Mouse (Mus musculus) liver (tissue): ENCODE measurements around the gene Nmnat2.

Source experiments
- DNase-seq: peaks from one replicate; pipeline ENCODE4 v3.0.0-alpha.2; 2020; ENCODE audit warnings: mixed read lengths

Nmnat2 gene

DNA sequence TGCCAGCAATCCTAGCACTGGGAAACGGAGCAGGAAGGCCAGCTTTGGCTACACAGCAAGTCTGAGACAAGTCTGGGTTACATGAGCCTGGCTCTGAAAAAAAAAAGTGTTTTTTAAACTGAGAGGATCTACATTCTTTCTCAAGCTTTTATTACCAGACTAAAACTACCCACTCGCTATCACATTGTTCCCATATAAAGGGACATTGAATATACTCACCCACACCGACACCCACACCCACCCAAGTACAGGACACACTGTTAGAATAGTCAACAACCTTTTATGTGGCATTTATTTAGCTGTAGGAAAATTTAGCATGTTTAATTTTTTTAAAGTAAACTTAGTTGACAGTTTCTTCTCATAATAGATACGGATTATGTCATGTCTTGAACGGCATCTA, 35.3 kb downstream of the Nmnat2 start:
- DNase-seq, result no peak

DNA sequence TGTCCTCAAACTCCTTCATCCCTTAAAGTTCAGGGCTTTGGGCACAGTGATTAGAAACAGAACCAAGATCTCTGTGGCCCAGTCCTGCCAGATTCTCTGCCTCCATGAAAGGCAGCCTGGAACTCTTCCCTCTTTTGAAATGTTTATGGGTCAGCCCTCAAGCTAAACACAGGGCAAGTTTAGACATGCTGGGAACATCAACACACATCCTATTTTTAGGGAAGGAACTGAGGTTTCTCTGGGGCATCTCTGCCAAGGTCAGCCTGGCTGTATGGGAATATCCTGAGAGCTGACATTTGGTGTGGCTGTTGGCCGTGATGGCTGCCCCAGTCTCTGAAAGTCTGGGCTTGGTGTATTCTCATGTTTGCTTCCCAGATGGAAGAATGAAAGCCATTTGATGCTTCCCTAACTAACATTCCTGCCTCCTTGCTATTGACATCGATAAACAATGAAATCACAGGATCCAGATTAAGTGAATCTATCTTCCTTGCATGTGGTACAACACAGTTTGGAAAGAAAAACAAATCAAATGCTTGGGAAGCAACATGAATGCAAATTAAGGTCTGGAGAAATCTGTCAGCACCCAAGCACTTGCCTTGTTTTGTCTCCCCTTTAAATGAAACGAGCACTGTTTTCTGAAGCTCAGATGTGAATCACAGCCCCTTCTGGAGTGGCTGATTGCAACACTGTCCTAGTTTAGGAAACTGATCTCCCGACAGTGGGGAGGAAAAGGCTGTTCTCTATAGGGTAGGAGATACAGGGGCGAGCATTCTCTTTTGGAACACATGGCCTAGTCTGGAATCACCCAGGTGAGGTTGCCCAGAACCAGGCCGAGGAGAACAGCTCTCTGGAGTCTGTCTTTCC, 37.7 kb downstream of the Nmnat2 start:
- no peak for DNase-seq

DNA sequence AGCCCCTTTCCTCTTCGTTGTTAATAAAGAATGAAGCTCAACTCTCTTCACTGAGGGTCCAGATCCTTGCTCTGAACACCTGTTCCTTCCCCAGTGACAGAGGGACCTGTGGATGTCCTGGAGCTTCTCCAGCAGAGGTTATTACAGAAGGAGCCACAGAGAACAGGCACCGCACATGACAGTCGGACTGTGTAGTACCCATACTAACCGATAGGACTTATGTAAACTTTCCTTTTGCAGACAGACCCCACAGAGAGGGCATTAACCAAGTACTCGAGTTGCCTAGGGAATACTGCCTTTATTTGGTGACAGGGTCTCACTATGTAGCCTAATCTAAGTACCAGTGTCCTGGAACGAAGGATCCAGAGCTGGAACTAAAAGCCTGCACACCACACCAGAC, 39.0 kb downstream of the Nmnat2 start:
- no peak for DNase-seq

DNA sequence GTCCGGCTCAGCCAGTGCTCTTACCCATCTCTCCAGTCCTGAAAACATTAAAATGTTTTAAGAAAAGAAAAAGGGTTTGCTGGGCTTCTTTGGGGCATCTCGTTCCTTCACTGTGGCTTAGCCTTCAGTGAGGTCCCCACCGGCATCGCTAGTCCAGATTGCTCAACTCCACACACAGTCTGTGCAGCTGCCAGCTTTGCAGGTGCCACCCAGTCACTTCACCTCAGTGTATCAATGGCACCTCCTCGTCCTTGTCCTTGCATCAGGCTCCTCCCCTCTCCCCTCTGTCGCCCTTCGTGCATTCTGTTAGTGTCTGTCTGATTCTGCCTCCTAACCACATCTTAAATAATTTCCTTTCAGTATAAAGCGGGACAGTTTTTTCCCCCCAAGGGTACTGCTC, 45.2 kb downstream of the Nmnat2 start:
- DNase-seq, result no peak

DNA sequence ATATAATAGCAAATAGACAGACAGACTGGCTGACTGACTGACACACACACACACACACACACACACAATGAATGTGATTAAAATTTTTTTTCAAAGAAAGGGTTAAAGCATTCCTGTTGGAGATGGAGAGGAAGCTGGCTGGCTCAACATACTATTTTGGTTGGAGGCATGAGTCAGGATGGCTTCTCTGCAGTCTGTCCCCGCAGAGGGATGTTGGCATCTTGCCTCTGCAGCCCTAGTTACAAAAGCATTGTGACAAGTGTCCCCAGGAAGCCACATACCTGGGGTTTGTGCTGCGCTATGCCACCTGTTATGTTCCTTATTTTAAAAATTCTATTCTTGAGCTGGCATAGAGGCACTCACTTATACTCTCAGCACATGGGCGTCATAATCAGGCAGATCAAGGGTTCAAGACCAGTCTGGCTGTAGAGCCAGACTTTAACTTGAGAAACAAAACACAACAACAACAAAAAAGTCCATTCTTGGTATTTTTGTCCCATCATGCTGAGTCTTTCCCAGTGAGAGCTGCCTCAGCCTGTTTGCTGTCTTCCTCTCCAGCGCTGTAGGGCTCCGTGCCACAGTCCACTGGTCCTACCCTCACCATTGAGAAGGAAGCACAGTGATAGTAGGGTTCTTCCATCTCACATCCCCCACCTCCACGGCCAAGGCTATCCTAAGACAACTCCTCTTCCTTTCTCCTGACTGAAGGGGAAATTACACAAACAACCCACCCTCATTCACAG, 45.9 kb downstream of the Nmnat2 start:
- no peak for DNase-seq

DNA sequence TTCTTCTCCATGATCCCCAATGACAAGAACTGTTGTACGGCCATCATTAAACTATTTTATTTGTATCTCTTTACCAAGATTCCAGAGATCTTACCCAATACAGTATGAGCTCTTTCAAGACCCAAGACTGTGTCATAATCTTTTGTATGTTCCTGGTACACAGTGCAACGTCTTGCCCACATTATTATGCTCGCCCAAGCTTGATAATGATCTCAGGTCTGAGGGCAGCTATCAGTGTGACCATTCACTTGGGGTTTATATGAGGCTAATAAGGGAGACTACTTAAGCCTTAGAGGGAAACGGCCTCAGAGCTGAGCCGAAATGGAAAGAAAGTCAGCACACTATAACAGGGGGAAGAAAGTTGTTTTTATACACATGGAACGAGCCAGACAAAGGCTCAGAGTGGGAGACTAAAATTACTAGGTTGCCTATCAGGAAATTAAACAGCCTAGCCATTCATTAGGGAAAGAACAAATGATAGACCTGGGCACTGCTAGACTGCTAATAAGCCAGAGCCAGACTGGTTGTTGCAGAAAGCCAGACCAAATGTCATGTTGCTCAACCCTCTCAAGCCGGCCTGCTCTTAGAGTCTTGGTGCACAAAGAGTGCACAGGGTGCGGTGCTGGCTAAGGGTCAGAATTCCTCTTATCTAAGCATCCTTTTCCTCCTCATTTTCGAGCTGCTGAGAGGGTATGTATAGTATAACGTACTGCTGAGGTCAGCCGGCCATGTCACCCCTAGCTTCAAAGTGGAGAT, 47.7 kb downstream of the Nmnat2 start:
- no peak for DNase-seq

DNA sequence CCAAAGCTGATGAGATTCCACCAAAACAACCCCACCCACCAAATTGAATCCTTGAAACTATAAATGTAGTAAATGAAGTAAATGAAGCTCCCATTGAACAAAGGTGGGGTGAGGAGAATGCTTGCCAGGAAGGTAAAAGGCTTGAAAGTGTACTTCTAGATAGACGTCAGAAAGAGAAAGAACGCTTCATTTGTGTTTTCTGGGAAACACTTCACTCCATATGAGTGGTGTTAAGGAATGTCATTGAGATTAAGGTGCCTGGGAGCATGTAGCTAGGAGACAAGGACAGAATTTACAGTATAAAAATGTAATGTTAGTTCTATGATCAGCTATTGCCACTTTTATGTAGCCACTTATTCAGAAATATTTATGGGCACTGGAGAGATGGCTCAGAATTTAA, 49.7 kb downstream of the Nmnat2 start:
- no peak for DNase-seq

DNA sequence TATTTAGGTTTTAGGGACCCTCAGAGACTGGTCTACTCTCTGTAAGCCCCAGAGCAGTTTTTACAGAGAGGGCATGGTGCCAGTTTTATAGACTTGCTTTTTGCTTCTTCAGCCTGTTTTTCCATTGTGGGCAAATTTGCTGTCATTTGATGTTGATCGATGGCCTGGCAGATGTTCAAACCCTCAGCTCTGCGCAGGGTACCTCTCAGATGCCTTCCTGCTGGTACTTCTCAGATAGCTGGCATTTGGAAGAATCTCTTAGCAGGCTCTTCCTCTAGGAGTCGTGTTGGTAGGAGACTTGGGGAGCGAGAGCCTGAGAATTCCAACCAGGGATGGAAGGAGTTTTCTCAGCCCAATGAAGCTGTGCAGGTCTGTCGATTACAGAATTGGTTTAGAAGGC, 51.3 kb downstream of the Nmnat2 start:
- no peak for DNase-seq

DNA sequence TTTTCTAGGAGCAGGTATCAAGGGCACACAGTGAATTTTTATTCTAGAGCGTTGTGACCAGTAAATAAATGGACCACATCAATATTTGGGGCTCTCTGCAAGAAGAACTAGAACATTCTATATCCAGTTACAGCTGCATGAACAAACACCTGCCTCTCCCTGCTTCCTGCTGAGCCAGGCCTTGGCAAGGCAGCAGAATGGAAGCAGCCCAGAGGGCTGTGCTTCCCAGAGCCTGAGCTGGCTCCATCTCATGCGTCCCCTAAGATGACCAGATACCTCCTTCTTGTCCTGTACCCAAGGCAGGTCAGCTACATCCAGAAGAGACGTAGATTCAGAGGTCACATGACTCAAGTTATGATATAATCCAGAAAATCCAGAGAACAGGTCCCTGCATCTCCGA, 52.0 kb downstream of the Nmnat2 start:
- no peak for DNase-seq

DNA sequence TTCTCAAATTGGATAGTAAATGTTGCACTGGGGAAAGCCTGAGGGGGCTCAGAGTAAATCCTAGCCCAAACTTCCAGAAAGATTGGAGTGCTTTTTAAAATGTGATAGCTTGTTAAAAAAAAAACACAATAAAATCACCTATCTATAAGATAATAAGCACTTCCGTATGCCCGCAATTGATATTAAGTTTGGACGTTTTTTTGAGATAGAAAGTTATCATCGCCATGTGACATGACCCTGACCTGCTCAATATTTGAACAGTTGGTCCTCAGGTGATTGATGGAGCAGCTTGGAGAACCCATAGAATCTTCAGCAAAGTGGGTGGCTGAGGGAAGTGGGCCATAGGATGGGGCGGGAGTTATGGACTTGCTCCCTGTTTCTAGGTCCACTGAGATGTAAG, 52.5 kb downstream of the Nmnat2 start:
- DNase-seq, result no peak

DNA sequence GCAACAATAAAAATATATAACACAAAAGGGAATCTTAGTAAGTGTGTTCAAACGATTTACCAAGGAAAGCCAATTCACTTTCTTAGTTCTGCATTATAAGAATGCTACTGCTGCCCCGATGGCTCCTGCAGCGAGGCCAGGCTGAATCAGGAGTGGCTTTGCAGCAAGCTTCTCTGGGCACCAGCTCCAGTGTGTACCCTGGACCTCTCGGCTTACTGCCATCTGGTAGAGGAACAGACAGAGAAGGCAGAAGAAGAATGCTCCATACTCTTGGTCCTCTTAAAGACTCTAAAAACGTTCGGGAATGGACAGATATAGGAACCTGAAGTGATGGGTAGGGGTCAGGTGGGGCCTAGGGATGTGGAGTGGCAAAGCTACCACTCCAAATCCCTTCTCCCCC, 53.0 kb downstream of the Nmnat2 start:
- no peak for DNase-seq

DNA sequence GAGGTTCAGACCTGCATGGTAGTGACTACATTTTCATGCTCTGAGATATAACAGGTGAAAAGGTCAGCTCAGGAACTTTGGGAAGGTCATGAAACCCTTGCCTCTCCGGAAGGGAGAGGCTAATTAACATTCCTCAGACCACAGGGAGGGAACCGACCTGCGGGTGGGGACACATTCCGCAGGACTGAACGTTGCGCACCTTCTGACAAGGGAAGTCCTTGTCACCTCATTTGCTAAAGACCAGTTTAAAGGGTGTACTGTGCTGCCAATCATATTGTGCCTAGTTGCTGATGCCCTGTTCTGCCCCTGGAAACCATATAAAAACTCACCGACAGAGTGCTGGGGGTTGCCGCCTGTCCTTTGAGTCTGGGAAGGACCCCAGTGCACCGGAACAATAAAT, 54.5 kb downstream of the Nmnat2 start:
- no peak for DNase-seq

DNA sequence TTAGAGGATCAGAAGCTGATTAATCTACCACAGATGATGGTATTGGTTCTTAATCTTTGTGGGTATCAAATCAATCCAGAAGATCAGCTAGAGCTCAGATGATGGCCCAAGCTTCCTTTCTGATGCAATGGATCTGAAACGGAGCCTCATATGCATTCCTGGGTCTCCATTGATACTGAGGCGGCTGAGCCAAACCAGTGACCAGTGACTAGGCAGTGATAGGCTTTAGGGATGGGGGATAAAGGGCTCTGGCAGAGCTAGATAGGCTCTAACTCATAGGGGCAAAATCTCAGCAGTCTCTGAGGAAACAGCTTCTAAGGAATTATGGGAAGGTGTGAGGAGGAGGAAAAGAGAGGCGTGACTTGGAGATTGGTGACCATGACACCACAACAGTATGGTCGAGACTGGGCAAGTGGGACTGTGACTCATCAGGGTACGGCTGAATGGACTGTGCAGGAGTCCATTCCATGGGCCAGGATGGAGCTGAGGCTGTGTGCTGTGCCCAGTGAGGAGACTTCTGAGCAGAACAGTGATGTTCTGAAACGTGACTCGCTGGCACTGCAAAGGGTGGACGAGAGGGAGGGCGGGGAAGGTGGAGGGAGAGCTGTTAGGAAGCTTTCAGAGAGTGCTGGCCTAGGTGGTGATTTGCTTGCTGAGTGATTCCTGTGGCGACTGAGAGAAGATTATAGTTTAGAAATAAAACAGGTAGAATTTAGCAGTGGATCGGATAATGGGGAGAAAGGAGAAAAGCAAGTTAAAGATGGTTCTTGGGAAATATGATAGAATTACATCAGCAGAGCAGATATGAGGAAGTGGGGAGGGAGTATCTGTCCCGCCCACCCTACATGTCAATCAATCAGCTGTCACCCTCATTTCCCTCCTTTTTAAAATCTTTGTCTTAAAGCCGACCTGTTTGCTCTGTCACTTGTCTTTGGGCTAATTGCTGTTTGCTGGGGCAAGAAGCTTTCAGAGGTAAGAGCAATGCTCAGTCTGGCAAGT, 55.9 kb downstream of the Nmnat2 start:
- no peak for DNase-seq

DNA sequence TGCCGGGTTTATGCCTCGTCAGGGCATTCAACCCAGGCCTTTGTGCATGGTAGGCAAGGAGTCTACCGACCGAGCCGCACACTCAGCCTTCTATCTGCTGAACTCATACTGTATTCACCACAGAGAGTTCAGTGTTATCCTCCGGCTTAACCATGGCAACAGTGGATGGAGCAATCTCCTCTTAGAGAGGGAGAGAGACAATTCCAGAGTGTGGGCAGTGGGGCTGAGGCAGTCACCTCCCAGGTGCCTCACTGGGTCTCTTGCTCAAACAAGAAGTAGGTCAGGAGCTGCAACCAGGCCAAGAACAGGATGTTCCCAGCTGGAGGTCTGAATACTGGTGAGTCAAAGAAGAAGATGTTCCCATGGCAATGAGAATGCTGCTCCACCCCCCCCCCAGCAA, 56.8 kb downstream of the Nmnat2 start:
- no peak for DNase-seq

DNA sequence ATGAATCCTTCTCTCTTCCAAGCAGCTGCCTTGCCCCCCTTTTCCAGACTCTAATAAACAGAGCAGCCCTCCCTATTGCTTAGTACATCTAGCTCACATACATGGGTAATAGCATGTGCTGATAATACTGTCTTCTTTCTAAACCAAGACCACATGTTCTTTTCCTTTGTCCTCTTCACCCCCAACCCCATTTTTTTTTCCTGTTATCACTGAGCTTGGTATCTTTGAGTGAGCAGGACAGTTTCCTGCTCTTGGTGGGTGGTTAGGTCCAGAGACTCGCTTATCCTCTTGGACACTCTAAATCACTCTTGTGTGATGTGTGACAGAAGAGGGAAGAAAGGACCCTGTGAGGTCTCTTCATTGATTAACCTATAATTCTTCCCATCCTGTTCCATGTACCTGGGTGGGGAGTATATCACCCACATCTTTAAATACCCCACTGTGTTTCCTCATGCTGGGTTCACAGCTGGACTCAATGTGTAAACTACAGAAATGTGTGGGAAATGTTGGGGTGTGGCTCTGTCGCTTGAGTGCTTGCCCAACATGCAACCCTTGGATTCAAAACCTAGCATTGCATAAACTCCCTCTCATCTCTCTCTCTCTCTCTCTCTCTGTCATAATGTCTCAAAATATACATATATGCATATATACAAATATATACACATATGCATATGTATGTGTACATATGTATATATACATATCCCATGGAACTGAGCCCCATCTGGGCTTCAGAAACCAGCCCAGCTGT, 58.9 kb downstream of the Nmnat2 start:
- DNase-seq, result no peak

DNA sequence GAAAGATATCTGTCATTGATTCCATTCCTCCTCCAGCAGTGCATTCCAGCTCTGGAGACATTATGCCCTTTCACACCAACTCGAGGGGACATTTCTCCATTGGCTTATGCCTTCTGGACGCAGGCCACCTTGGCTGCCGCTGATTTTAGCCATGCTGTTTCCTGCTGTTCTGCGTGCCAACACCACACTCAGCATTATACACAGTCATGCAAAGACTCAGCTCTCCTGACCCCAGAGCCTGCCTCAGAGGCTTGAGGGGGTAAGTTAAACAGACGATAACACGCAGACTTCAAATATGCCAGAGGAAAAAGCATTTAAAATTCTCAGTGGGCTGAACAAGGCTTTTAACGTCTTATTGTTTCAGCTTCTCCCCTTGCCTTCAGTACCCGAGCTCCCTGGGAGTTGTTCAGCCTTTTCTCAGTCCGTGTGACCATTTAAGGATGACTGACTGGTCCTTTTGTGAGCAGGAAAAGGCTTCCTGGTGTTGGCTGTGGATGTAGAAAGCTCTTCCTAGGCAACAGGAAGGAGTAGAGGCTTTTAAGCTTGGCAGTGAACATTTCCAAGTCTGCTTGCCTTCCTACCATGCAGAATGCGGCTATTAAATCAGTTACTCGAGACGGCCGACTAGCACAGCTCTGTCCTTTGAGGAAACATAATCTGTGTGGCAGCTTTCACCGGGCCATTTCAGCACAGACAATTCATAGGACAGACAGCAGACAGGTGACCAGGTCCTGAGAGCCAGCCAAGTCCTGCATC, 59.8 kb downstream of the Nmnat2 start:
- DNase-seq, result no peak

DNA sequence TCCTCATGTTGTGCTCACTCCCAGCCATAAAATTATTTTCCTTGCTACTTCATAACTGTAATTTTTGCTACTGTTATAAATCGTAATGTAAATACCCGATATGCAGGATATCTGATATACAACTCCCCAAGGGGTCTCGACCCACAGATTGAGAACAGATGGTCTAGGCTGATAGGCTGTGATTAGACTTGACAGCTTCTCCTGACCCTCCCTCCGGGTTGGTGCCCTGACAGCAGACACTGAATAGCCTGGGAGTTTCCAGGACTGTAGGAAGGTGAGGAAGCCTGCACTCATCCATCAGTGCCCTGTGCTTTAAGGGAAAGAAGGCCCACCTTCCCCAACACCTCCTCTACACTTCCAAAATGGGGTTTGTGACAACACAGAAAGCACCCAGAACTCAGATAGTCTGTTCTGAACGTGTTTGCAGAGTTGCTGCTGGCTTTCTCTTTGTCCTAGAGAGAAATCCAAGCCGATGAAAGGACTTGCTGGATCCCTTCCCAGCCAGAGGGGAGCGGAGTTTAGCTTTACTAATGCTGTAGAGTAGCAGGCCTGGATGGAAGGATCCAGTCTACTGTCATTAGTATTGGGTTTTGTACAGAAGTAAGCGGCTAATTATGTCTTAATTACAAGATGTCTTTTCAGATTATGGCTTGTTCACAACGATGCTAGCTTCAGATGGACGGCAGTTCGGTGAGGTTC, 61.8 kb downstream of the Nmnat2 start:
- no peak for DNase-seq

DNA sequence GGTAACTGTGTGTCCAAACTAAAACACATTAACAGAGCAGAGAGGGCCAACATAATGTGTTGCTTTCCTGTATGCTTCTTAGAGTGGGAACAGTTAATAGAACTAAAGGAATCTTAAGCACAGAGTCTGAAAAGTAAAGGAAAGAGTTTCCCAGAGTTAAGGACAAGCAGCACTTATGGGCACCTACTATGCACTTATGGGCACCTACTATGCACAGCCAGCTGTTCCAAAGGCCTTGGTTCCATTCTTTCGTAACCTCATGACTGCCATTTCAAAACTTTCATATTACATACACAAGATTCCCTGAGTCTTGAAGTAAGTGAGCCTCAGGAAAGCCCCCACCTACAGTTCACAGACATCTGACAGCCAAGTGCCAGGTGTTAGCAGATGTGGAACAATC, 64.3 kb downstream of the Nmnat2 start:
- no peak for DNase-seq

DNA sequence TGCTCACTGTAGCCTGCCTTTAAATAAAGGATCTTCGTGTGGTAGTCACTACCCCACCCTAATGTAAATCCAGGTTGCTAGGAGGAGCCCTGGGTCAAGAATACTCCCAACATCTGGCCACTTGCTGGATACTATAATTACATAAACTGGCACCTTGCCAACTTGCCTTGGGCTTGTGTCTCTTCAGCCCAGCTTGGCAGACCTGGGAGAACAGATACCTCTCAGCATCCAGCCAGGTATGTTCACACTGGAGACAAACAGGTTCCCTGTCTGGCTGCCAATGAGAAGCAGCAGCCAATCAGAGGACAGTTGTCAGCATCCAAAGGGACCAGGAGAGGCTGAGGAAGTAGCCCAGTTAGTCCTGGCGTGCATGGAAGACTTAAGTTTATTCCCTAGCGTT, 64.8 kb downstream of the Nmnat2 start:
- no peak for DNase-seq

DNA sequence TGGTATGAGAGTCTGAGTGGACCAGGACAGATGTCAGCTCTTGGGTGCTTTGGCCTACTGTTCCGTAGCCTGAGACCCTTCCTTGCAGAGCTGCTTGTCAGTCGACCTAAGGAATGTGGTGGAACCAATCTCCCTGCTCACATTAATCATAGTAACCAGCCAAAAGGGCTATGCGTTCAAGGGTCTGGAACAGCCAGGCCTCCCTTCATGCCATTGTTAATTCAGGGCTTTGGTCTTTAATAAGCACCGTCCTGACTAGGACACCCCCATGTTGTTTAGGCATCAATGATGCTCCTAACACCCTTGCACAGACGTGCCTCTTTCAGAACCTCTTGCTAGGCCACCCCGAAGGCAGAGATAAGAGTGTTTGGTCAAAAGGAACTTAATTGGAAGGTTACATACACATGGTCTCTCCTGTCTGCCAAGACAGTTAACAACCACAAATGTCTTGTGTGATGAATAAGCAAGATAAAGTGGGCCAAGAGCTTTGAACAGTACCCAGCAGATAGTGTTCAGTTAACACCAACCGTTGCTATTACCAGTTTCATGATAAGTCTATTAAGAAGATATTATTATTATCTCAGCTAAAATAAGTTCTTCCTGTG, 66.3 kb downstream of the Nmnat2 start:
- DNase-seq, result no peak
